Mouse (Mus musculus): ENCODE data around the gene 4933414I15Rik. TPM values are rescaled to one million over a fixed set of nuclear protein-coding genes. Genes with fewer than 3 reads are reported as not detected.

Gene 4933414I15Rik
- total RNA-seq (2021), result not detected
- long read RNA-seq, experiment 1, result 0 reads
- long read RNA-seq, experiment 2, result 0 reads

GRCm38 (mm10) chr11:50943506-50943905 lies at the start of gene 4933414I15Rik:
4933414I15Rik (minus strand) TSS chr11:50943765.
- no peak for DNase-seq

DNA sequence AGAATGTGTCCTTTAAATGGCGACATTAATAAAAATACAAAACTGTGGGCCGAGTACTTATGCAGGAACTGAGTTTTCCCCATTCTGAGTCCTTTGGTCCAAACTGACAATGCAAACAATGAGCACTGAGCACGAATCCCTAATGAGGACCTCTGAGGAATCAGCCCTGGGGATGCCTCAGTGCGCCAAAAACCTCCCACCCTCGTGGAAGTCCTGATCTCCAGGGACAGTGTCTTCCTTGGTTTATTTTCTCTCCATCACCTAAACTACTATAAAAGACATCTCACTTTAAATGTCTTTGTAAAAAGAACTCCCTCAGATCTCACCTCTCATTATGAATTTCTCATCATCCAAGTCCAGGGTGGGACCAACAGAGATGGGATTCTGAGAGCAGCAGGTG lies 38.1 kb upstream of the 4933414I15Rik start, which contains the start of gene Olfr1377:
Gene Olfr1377 (plus strand): TSS at position 301 of the 400 bp plus-strand sequence.
- DNase-seq, result no peak

DNA sequence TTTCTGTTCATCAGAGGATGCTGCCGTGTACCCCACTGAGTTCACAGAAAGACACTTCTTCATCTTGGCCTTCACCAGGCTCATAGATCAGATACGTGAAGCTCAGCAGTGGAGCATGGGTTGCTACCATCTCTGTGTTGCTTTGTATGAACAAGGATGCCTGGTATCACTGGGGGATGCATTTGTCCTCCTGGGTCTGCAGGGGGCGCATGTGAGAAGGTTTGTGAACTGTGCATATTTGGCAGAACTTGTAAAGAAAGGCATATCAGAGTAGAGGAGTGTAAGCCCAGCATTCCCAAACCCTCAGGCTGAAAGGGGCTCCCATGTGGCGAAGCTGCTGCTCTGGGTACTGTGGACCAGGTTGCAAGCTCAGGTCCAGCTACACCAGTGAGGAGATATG lies 33.7 kb upstream of the 4933414I15Rik start:
- DNase-seq, result no peak

DNA sequence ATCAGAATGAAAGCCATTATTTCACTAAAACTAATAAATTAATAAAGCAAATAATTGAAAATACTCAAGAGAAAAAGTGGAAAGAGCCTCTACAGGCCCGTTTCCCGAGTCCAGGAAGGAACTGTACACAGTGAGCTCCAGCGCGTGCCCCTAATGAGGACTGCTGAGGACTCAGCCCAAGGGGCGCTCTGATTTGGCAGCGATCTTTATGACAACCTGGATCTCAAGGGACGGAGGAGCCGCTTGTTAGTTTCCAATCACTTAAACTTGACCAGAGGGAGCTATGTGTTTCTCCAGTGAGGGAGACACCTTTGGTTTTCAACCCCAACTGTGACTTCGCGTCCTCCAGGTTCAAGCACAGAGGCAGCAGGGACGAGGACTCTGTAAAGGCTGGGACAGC lies 22.7 kb upstream of the 4933414I15Rik start, which contains the start of gene Olfr1378:
Gene Olfr1378 (plus strand): TSS at position 301 of the 400 bp plus-strand sequence.
- no peak for DNase-seq

GRCm38 (mm10) chr11:50964886-50965285 lies 21.3 kb upstream of the 4933414I15Rik start:
- DNase-seq, result no peak

- no peak for DNase-seq
Measured at GRCm38 (mm10) chr11:50953665-50954064, 10.1 kb upstream of the 4933414I15Rik start, which contains the start of gene Prop1. Prop1 (minus strand) TSS chr11:50953765.

GRCm38 (mm10) chr11:50952290-50952689 lies 8.7 kb upstream of the 4933414I15Rik start:
- no peak for DNase-seq

GRCm38 (mm10) chr11:50942386-50942785 lies 1.2 kb downstream of the 4933414I15Rik start:
- DNase-seq, result no peak

DNA sequence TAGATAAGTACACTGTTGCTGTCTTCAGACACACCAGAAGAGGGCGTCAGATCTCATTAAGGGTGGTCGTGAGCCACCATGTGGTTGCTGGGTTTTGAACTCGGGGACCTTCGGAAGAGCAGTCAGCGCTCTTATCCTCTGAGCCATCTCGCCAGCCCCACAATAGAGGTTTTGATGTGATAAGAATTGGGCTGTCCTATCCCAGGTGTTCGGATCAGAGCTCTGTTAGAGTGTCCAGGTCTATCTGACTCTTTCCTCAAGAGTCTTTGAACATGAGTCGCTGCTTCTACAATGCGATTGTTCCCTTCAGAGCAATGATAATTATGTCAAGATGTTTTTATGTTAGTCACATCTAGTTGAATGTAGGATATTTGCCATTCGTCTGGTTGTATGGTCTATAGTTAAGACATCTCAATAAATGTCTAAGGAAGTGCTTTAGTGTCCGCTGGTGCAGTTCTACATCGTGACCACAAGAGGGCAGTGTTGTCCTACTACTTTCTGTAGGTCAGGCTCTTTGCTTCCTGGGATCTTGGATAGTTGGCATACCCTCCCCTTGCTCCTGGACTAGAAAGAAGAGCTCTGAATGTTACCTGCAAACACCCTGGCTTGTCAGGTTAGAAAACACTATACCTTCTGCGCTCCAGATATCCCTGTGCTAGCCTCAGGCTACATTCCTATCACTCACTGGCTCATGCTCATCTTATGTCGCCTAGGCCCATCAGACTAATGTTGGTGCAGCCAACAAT lies 3.8 kb downstream of the 4933414I15Rik start:
- DNase-seq, result no peak

- DNase-seq, result no peak
Measured at GRCm38 (mm10) chr11:50938435-50938834, 5.1 kb downstream of the 4933414I15Rik start.

- no peak for DNase-seq
Measured at GRCm38 (mm10) chr11:50932040-50932439, 11.5 kb downstream of the 4933414I15Rik start.

DNA sequence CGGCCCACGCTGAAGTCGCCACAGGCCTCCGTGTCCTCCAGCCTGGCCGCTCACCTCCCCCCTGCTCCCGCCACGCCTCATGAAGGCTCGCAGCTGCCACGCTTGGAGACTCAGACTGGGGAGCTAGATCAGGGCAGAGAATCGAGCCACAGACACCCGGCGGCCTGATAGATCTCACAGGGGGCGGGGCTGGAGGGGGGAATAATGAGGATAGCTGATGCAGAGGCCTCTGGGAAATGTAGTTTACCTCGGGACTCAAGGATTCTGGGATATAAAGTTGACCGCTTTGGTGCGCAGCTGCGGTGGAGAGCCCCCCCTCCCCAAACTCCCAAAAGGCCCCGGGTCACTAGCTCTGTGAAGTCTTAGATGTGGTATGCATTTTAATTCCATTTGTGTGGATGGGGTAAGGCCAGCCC lies 12.1 kb downstream of the 4933414I15Rik start, which contains the start of gene Zfp354b:
Gene Zfp354b (minus strand): TSS at position 183 of the 416 bp plus-strand sequence.
- peak; percentile 81 for DNase-seq

DNA sequence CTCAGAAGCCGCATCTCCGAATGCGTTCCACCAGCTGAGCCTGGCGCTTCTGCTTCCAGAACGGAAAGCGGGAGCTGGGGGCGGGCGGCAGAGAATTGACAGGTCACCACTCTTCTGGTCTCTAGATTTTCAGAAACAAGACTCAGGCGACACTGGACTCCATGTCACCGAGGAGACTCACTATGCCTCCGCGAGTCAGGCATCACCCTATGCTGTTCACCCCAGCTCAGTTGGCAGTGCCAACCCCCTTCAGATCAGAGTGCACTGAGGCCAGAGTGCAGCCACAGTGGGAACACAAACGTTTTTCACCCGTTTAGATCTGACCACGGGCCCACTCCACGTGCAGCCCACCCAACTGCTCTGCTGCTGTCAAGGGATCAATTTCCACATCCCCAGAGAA lies 12.5 kb downstream of the 4933414I15Rik start:
- no peak for DNase-seq

- DNase-seq, result no peak
Measured at GRCm38 (mm10) chr11:50930469-50931014, 13.0 kb downstream of the 4933414I15Rik start.

DNA sequence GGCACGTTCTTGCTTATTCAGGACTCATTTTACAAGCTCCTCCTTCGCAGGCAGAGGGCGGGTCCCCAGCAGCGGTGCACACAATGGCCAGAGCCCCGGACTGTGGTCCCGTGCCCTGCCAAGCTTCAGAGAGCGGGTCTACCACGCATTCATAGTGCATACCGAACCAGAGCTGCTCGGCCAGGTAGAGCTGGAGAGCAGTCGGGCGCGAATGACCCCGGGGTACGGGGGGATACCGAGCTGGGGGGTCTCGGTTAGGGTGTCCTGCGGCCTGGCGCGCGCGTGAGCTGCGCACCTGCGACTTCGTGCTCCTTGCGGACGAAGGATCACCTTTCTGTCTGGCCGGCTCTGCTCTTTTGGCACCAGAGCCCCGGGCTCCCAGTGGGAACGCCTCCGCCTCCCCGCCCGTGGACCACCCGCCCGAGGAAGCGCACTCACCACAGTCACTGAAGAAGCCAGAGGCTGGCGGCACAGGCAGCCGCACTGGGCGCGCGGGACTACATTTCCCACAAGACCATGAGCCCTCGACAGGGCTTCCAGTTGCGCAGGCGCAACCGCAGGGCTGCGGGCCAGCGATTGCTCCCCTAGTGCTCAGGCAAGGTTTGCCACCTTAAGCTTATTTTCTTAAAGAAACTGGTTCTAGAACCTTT lies 27.8 kb downstream of the 4933414I15Rik start, which contains the start of gene Zfp2:
Gene Zfp2 (minus strand): TSS at position 495 of the 650 bp plus-strand sequence.
- DNase-seq, result peak; percentile 89

DNA sequence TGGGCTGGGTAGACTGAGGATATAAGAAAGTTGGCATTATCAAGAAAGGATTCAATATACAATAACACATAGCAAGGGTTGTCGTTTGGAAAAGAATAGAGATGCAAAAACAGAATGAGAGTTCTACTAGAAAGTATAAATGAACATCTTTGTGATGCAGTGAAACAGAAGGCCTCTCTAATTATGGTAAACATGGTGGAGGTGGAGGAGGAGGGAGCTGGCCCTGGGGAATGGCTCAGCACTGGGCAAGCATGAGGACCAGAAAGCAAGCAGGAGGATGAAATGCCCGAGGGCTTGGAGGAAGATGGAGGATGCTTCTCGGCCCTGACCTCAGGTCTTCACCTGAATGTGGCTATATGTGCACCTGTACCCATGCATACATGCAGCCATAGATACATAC lies 29.1 kb downstream of the 4933414I15Rik start:
- DNase-seq, result no peak

DNA sequence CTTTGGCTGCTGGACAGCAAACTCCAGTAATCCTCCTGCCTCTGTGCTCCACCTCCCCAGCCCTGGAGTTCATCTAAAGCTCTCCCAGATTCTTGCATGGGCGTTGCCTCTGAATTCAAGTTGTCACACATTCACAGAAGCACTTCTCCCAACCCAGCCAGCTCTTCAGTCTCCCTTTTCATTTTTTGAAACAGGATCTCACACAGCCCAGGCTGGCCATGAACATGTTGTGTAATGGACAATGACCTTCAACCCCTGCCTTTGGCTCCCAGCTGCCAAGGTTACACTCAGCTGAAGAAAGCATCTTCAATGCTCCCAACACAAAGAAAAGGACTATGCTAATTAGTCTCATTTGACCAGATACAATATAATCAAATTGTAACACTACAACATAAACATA lies 30.3 kb downstream of the 4933414I15Rik start:
- DNase-seq, result no peak

- no peak for DNase-seq
Measured at GRCm38 (mm10) chr11:50908136-50908535, 35.4 kb downstream of the 4933414I15Rik start.

DNA sequence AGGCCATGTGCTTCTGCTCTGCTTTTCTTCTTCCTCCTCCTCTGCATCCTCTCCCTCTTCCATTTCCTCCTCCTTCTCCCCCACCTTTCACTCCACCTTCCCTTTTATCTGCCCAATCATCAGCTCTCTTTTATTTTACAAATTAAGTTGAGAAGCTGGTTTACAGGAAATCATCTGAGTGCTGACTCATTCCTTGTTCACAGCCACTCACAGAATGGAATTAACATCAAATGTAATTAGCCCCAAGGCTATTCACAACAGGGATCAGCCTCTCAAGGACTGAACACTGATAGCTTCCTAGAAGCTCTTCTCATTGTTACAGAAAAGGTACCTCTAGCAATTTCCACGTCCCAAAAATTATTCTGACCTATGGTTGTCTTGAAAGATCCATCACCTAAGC lies 46.2 kb downstream of the 4933414I15Rik start:
- no peak for DNase-seq

- DNase-seq, result no peak
Measured at GRCm38 (mm10) chr11:50892441-50892840, 51.1 kb downstream of the 4933414I15Rik start.

Data from gastrocnemius, postnatal 25 days (tissue).